Mouse (Mus musculus): ENCODE results near the gene Wdtc1.

Gene Wdtc1

DNA sequence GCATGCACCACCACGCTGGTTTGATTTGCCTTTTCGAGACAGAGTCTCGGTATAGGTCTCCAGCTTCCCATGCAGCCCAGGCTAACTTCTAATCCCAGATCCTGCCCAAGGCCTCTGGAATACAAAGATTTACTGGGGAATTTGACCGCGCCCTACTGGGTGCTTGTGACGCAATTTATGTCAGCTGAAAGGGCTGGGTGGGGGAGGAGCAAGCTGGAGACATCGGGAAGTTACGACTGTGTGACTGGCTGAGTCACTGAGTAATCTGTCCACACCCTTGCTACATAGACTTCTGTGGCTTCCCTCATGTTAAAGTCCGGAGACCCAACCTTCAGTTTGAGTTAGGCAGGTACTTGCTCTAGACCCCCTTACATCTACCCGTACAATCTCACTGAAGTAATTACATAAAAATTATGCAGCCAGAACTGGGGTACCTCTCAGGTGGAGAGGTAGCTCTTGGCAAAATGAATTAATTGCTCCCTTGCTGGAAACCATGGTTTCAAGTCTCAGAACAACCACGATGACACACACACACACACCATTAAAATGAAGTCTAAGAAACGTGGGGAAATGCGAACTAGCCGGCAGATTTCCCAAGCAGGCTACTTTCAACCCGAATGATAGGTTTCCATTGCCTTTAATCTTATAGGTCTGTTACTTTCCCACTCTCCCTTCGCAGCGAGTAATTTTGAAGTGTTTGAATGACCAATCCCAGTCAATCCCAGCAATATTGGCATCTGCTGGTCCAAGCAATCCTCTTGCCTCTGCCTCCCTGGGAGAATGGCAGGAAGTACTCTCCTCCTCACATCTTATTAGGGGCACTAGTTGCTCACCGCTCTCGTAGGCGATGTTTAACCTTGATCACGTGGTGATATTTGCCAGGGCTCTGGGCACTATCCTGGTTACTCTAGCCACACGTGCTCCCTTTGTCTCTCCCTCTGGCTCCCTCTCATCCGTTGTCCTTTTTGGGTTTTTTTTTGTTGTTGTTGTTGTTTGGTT, at the start of gene Wdtc1:
TSS of gene Wdtc1 (minus strand) at position 115 of the 999 bp plus-strand sequence.
- no peak for DNase-seq (ENCODE audit: low spot score in 2 of 2)

DNA sequence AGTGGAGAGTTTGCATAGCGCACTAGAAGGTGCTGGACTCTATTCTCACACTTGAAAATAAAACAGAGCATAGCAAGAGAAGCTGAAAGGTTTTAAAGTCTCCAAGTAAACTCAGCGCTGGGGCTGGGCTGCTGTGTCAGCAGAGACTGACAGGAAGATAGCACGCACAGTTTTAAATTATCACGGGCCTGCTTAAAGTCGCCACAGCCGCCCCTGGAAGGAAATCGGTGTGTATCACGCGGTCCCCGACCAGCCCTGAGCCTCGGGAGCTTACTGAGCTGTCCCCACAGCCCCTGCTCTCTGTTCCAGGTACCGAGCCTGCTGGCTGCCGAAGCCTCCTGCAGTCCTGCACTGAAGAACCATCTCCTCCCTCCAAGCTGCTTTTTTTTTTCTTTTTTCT, 48.7 kb upstream of the Wdtc1 start:
- DNase-seq (ENCODE audit: low spot score in 2 of 2) = no peak

DNA sequence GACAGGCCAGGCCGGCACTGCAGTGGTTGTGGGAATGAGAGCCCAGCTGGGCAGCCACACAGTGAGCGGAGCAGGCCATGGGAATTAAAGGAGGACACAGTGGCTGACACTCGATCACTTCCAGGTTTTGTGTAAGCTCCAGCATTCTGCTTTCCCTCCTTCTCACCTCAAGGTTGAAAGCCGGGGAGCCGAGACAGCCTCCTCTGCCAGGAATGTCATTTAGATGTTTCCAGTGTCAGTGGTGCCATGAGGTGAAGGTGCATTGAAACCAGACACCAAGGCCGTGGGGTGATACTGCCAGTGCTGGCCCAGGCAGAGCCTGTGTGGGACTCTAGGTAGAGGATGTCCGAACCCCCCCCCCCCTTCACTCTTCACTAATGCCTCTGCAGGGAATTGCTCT, 46.8 kb upstream of the Wdtc1 start:
- DNase-seq (ENCODE audit: low spot score in 2 of 2) = no peak

DNA sequence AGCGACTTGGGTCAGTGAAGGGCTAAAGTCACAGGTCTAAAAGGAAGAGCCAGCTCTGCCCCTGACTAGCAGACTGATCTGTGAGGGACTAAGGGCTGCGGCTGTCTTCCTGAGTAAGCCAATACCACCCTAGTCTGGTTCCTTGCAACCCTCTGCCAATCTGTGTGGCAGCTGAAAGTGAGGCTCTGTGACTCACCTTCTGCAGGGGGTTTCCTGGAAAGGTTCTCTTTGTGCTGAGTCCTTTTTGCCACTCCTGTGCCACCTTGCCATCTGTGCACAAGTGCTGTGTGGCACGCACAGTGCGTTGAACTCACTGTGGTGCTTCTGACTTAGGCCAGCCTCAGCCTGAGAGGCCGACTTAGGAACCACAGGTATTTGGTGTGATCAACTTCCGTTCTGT, 46.2 kb upstream of the Wdtc1 start:
- no peak for DNase-seq (ENCODE audit: low spot score in 2 of 2)

DNA sequence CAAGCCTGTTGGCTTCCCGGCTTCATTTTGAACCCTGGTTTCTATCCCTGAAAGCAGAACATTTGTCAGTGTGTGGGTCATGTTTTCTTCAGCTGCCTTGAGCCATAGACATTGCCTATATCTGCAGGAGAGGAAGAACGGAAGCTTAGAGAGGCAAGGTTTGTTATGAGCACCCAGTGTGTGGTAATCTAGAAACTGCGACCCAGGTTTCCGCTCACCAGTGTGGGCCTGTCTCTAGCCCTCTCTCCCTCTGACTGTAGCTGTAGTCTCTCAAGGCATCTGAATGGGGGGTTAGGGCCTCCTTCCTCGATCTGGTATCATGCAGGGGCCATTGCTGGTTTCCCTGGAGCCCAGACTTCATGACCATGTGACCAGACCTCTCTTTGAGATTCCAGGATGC, 45.3 kb upstream of the Wdtc1 start:
- no peak for DNase-seq (ENCODE audit: low spot score in 2 of 2)

DNA sequence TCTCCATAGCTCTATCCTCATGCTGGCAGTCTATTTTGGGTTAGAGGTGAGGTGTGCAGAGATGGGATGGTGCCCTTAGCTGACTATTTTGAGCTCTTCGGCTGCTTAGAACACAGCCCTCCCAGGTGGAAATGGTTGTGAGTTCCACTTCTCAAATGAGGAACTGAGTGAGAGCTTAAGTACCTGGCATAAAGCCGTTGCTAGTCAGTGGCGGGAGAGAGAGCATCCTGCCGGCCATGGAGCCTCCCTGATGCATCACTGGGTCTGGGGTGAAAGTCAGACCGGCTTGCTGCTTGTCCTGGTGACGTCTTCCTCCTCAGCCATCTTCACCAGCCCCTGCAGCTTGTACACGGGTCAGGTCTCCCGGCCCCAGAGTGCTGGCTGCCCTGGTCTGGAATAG, 44.7 kb upstream of the Wdtc1 start:
- DNase-seq (ENCODE audit: low spot score in 2 of 2) = no peak

DNA sequence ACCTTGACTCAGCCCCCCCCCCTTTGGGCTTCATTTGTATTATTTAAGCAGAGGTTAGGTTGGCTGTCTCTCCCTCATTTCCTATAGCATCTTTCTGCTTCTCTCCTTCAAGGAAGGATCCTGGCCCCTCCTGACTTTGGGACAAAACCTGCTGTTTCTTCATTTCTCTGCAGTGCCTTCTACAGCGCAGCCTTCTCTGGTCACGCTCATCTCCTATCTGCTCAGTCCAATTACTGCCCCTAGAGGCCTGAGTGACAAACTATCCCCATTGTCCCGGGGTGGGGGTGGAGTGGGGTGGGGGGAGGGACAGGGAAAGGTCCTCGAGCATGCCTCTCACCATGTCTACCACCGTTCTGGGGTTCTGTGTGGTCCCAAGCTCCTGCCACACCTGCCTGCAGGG, 44.0 kb upstream of the Wdtc1 start:
- no peak for DNase-seq (ENCODE audit: low spot score in 2 of 2)

DNA sequence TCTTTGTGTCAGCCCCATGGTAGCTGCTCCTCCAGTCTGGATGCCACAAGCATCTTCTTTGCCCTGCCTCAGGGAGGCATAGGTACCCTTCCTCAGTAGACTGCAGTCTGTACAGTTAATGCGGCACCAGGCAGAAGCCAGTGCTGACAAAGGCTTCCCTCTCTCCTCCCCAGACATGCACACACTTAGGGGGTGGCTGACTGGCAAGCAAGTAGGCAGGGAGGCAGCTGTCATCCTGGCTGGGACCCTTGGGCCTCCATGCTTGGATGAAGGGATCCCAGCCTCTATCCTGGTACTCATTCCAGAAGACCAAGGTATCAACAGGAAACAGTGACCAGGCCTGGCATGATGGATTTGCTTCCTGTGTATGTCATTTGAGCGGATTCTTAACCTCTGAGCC, 42.8 kb upstream of the Wdtc1 start:
- no peak for DNase-seq (ENCODE audit: low spot score in 2 of 2)

DNA sequence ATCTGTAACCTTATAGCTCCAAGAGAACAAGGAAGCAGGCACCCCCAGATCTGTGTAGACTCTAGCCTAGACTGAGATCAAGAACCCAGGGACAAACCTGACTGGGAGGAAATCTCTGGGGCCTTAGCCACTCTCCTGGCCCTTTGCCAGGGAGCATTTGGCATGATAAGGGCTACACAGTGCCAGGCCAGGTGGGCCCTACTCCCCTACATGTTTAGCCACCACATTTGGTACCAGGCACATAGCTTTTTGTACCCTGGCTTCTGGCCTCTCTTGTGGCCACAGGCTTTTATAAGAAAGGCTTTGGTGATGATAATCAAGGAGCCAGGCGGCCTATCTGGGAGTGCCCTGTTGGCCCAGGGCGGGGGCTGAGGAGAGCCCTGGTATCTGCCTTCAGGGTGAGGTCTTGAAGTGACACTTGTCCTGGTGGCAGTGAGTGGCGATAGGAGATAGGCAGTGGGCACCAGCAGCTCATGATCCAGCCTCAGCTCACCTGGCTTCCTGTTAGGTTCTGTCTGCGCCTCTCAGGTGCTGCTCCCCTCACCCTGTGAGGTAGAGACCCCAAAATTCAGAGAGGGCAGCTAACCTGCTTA, 41.8 kb upstream of the Wdtc1 start:
- no peak for DNase-seq (ENCODE audit: low spot score in 2 of 2)

DNA sequence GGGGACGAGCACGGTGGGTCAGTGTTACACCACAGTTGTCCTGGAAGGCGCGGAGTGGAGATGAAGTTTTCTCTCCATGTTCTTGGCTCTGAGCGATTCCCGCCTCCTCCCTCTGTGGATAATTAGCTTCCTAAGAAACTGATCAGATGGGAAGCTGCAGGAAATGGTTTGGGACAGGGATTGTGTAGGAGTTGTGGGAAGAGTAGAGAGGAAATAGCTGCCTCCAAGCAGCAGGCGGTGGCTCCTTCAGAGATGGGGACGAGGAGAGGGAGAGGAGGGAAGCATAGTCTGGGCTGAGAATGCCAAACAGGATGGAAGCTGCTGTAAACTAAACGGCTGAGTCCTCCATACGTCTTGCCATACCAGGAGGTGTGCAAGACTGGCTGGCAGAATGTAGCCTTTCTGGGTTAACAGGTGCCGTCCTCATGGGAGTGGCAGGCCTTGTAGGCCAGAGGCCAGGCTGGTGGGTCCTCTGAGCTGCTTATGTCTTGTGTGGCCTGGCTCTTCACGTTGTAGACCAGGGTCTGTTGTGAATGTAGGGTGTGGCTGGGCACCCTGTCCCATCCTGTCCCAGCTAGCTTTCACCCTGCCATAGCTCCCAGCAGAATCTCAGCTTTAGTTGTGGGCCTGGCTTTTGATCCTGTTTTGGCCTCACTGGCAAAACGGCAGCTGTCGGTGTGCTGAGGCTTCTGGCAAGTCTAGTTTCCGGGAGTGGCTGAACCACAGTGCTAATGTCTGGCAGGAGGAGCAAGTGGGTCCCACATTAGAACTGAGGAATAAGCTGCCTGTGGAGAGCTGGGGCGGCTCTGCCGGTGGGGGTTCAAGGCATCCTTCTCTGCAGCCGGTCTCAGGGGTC, 38.1 kb upstream of the Wdtc1 start:
- no peak for DNase-seq (ENCODE audit: low spot score in 2 of 2)

DNA sequence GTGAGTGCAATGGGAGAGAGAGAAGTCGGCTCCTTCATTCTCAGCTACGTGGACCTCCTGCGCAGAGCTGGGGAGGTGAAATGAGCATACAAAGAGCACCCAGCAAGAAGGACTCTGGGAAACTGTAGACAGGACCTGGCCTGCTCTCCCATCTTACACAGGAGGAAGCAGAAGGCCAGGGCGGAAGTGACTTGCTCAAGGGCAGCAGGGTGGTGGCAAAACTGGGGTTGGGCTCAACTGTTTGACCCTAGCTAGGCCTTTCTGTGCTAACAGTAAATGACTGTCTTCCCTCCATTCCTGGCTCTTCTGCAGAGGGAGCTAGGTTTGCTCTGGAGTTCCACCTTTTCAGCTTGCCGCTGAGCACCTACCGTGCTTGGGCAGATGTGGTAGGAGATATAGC, 37.3 kb upstream of the Wdtc1 start:
- no peak for DNase-seq (ENCODE audit: low spot score in 2 of 2)

DNA sequence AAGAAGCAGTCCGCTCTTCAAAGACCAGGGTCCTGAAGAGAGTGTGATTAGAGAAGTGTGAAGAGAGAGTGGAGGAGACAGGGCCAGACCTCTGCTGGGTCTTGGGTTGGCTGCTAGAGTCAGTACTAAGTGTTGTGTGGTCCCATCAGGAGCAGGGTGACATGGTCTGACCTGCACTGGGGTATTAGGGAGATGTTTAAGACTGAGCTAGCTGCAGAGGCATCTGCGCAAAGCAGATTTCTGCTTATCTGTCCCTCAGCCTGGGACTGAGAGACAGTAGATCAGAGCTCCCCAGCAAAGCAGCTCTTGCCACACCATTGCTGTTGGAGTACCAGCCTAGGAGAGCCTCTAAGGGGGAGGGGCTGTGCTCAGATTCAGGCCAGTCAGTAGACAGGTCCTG, 36.8 kb upstream of the Wdtc1 start:
- DNase-seq (ENCODE audit: low spot score in 2 of 2) = no peak

DNA sequence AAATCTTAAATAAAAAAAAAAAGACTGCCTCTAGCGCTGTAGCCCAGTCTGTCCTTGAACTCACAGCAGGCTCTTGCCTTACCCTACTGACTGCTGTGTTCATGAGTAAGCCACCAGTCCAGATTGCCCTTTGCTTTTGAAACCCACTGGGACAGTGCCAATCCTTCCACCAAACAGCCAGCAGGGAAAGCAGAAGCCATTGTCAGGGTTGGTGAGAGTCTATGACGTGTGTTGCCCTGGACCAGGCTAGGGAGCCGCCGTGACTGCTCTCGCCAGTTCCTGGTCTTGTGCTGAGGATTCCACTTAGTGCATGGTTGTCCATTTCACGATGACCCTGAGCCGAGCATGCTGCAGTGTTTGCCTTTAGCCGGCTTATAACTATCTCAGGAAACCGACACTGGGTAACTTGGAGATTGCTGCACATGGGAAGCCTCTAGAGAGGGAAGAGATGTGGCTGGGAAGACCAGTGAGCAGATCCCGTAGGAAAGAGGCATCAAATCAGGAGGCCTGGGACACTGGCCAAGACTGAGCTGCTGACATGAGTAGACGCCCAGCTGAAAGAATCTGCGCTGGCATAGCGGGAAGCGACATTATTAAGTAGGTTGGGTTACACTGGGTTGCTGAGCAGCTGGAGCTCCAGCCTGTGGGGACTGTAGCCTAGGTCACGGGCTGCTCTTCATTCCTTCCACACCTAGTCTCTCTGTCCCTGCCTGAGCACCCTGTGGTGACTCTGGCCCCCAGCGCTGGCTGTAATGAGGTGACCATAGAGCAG, 35.7 kb upstream of the Wdtc1 start:
- no peak for DNase-seq (ENCODE audit: low spot score in 2 of 2)

DNA sequence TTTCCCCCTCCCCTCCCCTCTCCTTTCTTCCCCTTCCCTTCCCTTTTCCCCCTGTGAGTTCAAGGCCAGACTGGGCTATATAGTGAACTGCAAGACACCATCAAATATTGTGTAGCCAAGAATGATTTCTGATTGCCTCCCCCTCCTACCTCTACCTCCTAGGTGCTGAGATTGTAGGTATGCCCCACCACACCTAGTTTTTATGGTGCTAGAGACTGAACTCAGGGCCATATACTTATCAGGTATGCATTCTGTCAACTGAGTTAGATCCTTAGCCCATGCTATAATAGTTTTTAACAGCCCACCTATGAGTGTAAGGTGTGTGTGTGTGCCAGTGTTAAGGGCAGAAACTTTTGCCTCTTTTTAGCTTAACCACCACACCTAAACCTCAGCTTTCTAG, 33.8 kb upstream of the Wdtc1 start:
- DNase-seq (ENCODE audit: low spot score in 2 of 2) = no peak

DNA sequence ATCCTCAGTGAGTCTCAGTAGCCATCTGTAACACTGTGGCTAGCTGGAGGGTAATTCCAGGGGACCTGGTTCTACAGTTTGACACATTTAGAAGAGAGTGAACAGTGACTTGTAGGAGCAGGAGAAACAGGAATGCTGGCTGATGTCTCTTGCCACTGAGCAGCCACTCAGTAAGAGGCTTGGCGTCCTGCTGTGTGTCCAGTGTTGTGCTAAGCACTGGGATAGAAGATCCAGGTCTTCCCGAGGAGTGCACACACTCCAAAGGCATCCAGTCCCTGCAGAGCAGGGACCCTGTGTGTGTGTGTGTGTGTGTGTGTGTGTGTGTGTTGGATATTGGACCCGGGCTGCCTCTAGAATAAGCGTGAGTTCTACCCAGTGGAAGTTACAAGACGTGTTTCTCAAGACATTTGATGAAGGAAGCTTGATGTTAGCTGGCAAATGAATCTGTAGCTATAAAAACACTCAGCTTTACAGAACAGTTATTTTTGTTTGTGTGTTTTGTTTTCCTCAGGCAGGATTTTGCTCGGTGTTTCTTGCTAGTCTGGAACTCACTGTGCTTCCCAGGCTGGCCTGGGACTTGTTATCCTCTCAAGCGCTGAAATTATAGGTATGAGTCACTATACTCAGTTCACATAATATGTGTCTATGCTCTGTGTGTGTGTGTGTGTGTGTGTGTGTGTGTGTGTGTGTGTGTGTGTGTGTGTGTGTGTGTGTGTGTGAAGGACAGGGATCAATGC, 32.9 kb upstream of the Wdtc1 start:
- no peak for DNase-seq (ENCODE audit: low spot score in 2 of 2)

DNA sequence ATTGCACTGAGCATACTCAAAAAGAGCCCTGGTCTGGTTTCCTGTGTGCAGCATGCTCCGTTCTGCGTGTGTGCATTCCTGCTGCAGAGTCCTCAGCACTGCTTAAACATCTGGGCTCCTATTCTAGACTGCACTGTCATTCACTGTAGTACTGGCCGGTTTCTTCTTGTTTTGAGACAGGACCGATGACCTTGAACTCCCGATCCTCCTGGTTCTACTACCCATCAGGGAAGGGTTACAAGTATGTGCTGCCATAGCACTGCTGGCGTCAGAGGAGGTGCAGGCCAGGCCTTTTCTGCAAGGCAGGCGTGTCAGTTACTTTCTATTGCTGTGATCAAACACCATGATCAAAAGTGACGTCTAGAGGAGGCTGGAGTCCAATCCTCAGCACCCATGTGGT, 27.9 kb upstream of the Wdtc1 start:
- no peak for DNase-seq (ENCODE audit: low spot score in 2 of 2)

DNA sequence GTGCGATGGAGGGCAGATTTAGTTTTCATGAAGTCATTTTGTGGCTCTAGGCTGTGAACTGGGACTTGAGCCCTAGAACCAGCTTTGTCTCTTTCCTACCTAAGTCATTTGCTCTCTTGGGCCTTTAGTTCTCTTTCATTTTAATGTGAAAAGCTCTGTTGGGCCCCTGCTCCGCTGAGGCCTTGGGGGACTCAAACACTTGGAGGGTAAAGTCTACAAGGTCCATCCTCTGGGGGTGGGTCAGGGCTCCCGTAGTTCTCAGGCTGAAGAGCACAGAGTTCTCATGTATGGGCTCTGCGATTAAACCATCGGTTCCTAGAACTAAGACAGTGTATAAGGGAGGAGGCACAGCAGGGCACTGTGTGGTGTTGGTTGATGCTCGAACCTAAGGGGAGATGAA, 27.3 kb upstream of the Wdtc1 start:
- DNase-seq (ENCODE audit: low spot score in 2 of 2) = no peak

DNA sequence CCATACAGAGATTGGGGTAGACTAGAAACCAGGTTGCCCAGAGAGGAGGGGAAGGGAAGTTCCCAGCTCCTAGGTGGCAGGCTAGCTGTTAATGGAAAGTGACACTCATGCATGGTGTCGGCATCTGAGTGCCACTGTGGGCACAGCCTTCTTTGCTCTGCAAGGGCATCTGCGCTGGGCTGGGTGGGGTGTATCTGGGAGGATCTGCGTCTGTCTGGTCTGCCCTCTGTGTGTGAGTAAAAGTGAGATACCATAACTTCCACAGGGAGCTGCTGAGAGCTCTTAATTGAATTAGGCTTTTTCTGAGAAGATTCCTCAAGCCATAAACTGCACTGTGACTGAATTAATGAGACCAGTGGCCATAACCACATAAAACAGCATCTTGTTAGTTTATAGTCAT, 26.6 kb upstream of the Wdtc1 start:
- no peak for DNase-seq (ENCODE audit: low spot score in 2 of 2)

DNA sequence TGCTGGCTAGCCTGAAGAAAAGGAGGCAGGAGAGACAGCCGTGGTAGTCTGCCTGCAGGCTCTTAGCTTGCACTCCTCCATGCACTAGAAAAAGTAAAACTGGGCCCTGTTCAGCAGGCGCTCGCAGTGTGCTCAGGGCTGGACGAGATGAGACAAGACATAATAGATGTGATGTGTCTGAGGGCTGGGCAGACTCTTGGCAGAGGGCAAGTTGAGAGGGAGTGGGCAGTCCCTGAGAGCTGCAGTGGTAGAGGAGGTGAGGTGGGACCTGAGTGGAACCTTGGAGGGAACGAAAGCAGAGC, 25.7 kb upstream of the Wdtc1 start:
- no peak for DNase-seq (ENCODE audit: low spot score in 2 of 2)

DNA sequence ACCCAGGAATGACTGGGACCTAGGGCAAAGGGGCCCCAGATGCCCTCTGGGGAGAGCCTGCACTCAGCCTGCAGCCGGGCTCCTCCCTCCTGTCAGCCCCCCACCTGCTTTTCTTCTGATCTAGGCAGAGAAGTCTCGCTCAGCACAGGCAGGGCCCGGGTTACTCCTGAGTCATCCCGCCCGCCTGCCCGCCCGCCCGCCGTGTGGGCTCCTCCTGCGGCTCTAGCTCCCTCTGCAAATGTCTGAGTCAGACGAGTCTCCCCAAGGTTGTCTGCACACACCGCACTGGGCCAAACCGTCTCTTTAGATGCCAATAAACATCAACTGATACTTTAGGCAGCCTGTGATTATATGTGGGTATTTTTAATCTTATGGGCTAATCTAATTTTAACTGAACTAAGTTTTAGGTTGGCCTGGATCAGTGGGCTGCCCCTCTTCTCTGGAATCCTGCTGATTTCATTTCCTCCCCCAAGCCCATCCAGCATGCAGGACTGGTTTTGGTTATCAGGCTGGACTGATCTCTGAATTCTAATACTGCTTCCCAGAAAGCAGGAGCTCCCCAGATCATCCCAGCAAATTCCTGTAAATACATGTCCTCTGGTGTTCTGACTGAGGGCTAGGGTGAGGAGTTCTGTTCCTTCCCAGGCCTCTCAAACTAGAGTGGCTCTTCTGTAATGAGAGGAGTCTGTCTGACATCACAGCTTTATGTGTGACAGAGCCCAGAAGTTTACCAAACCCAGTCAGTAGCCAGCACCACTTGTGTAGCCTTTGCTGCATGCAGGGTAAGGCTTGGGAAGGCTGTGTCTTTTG, 25.2 kb upstream of the Wdtc1 start:
- DNase-seq (ENCODE audit: low spot score in 2 of 2) = no peak
